Mouse (Mus musculus) cerebellum, postnatal 10 days (tissue): ENCODE results near the gene Gm3500.
"Not testable (repeated sequence)": the region's sequence is repeated elsewhere in the genome, so short reads cannot be mapped to it uniquely, and the experiment has no call there.

ENCODE experiments used
- DNase-seq, 2 experiments: peaks; one replicate each; pipeline ENCODE4 v3.0.0; 2021; ENCODE audit warnings: mixed read lengths in 2 of 2

Gene Gm3500

GRCm38 (mm10) chr14:5388949-5389348 lies at the start of gene Gm3500:
TSS of gene Gm3500 (minus strand) at chr14:5389049.
- DNase-seq, result not testable (repeated sequence)

DNA sequence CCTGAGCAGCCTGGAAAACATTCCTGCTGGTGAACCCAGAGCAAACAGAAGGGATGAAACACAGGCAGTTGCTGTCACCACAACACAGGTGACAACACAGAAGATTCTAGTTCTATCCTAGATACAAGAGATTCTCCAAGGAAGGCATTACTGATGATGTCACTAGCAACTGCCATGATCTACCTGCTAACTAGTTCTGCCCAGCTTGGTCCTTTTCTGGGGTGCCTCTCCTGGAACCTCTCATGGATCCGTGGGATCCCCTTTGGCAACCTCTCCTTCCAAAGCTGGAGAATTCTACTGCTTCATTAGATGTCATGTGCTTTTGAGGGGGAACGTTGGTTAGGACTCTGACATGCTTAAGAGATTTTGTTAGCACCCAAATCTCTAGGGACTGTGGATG lies 54.0 kb downstream of the Gm3500 start, which contains the start of gene Gm3542:
Gene Gm3542 (minus strand): TSS at position 101 of the 400 bp plus-strand sequence.
- DNase-seq, result not testable (repeated sequence)
